Mouse (Mus musculus): ENCODE data around the gene Slc34a3.
A peak's percentile ranks its signal among the peaks of the same experiment; 100 is the strongest.

GRCm38 (mm10) chr2:25271827-25272511 lies 37.8 kb upstream of the Slc34a3 start, which contains the start of the genes Ssna1 and Anapc2:
- TF ChIP-seq POLR2A (IDR thresholded peaks at IDR 0.05; ENCODE audit: control insufficient read depth, extremely low read depth, insufficient read depth, low read length, poor library complexity) (peak; percentile 81), CTCF (IDR thresholded peaks at IDR 0.05; ENCODE audit: borderline replicate concordance, control insufficient read depth, extremely low read depth, insufficient read depth, low read length, poor library complexity) (peak; percentile 15; the same call in 1 of the 2 replicates)
